Mouse (Mus musculus) T-helper 1 cell (primary cell): Measurements from ENCODE around the gene Slc22a4.
"Not testable (repeated sequence)": the region's sequence is repeated elsewhere in the genome, so short reads cannot be mapped to it uniquely, and the experiment has no call there.

Experiments
- in situ Hi-C: fragments of 300-600 bp; cut with MboI, MseI; formaldehyde crosslinking; loops from one replicate; pipeline ENCODE4 v1.15.1; 2025; ENCODE audit warnings: high pct_unique_total_duplicates

The Slc22a4 gene

DNA sequence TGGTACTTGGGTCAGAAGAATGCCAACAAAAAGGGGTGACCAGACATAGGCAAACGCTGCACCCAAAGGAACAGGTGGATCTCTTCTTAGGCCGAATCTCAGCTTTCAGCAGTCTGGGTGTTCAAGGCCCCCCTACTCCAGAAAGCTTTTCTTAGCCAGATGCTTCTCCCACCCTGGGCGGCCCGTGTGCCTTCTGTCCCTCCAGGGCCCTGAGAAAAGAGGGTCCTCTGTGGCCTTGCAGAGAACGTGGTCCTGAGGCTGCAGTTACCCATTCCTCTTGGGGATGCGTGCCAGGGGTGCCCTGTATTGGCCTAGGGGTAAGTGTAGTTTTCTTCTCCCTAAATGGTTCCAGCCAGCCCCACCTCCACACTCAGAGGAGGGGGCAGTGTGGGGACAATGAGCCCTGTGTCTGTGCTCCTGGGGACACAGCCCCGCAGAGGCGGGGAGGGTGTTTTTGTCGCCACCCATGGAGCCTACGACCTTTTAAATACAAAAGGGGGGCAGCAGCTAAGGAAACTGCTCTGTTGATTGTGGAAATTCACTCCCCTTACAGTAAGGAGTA lies 30.2 kb upstream of the Slc22a4 start:
- in situ Hi-C loops: loop anchor here (5.0 kb wide), 1 partner anchor 56 kb away; no protein-coding TSS in a partner anchor

DNA sequence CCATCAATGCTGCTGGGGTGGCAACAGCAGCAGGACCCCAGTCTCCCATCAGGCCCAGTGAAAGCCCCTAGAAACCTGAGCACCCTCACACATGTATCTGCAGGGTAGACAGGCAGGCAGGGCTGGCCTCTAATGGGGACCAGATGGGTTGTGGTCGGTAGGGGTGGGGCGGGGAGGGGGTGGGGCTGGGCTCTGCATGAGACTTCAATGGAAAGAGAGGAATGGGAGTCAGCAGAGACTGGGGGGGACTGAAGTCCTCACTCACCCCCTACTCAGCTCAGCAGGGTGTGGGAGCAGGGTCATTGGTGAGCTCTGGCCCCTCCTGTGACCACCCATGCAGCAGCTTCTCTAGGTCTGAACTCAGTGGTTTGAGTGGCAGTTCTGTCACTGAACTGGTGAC lies 29.5 kb upstream of the Slc22a4 start:
- in situ Hi-C loops: loop anchor here (5.0 kb wide), 1 partner anchor 55 kb away; no protein-coding TSS in a partner anchor

GRCm38 (mm10) chr11:54056132-54056531 lies 28.2 kb upstream of the Slc22a4 start:
- in situ Hi-C loops: loop anchor here (5.0 kb wide), 1 partner anchor 54 kb away; no protein-coding TSS in a partner anchor

GRCm38 (mm10) chr11:54054257-54054656 lies 26.4 kb upstream of the Slc22a4 start:
- in situ Hi-C loops: no loop called here

DNA sequence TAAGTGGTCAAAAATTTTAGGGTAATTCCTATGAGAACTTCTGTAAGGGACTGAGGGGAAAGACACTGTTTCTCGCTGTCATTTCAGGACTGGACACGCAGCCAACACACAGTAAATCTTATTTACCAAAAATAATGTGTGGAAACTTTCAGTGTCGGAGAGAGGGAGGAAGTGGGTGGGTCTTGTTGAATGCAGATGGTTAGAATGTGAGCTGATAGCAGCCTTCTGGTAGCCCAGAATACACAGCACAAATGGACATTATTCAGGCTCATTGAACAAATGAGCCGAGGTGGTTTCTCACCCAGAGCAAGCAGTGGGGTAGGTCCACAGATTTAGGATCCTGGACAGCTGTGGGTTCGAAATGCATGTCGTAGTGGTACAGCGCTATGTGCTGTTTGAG lies 25.2 kb upstream of the Slc22a4 start:
- in situ Hi-C loops: no loop called here

GRCm38 (mm10) chr11:54052128-54052527 lies 24.2 kb upstream of the Slc22a4 start:
- in situ Hi-C loops: no loop called here

DNA sequence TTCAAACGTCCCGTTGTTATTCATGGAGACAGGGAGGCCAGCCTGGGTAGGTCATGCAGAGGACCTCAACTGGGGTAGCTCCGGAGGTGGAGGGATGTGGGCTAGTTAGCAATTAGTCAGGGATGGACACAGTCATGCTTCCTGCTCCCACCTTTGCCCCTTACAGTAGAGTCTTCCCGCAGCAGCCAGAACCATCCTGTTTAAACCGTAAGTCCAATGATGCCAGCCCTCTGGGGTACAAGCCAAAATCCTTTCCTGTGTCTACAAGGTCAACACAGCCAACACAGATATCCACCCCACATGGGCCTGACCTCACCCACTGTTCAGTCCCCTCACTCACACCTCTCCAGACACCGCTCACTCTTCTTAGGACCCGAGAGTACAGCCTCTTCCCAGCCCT lies 23.3 kb upstream of the Slc22a4 start:
- in situ Hi-C loops: no loop called here

- in situ Hi-C loops: no loop called here
Observed at GRCm38 (mm10) chr11:54050205-54050604, 22.3 kb upstream of the Slc22a4 start.

DNA sequence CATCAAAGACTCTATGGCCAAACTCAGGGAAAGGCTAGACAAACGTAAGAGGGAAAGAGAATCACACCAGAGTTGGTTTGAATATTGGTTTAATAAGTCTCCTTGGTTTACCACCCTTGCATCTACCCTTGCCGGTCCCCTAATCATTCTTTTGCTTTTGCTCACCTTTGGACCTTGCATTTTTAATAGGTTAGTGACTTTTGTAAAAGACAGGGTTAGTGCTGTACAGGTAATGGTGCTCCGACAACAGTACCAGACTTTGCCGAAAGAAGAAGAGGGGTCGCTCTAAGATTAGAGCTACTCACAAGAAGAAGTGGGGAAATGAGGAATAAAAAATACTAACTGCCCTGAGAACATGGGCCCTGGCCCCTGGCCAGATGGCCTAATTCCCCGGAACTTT lies 12.8 kb upstream of the Slc22a4 start:
- in situ Hi-C loops: no loop called here

DNA sequence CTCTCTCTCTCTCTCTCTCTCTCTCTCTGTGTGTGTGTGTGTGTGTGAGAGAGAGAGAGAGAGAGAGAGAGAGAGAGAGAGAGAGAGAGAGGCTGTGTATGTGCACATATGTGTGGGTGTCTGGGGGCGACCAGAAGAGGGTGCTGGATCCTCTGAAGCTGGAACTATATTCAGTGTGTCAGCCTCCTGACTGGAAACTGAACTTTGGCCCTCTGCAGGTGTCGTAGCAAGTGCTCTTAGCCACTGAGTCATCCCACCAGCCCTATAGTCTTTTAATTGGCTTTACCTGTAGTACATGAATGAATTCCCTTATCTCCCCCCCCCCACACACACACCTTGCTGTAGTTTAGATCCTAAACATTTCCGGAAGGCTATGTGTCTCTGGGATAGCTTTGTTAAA lies 5.0 kb upstream of the Slc22a4 start:
- in situ Hi-C loops: not testable (repeated sequence)

GRCm38 (mm10) chr11:54028997-54029396 lies 1.1 kb upstream of the Slc22a4 start:
- in situ Hi-C loops: loop anchor here (5.0 kb wide), 1 partner anchor 472 kb away; no protein-coding TSS in a partner anchor

GRCm38 (mm10) chr11:54027131-54028043 lies 503 bp downstream of the Slc22a4 start:
- in situ Hi-C loops: loop anchor here (5.0 kb wide), 1 partner anchor 470 kb away; no protein-coding TSS in a partner anchor

- in situ Hi-C loops: loop anchor here (5.0 kb wide), 1 partner anchor 469 kb away; no protein-coding TSS in a partner anchor
Observed at GRCm38 (mm10) chr11:54026491-54027041, 1.3 kb downstream of the Slc22a4 start.

GRCm38 (mm10) chr11:54021396-54022093 lies 6.3 kb downstream of the Slc22a4 start:
- in situ Hi-C loops: no loop called here

DNA sequence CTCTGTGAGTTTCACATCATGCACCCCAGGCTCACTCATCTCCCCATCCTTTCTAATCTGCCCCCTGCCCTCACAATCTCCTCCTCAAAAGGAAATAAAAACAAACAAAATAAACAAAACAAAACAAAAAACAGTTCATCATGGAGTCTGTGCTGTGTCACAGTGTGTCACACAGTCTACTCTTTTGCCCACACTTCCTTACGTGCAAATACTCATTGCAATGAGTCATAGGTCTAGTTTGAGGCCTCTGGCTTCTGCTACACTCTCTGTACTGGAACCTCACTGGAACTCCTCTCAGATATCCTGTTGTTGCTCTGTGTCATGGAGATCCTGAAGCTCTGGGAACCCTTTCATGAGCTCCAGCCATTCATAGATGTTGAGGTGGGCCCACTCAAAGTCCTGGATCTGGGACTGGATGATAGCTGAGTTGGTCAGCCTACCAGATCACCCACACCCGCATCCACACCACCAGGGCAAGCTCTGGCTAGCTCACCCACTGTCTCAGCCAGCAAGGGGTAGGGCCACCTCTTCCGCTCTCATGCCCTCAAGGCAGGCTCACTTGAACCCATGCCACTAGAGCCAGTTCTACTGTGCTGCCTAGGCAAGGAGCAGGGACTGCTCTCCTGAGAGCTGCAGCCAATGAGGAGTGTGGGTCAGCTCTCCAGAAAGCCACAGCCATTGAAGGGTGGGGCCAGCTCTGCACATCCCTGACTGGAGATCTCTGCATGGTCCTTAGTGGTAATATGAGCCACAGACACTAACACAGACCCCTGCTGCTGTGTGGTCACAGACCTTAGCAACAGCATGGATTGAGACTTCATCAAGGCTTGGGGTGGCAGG lies 8.8 kb downstream of the Slc22a4 start:
- in situ Hi-C loops: no loop called here

DNA sequence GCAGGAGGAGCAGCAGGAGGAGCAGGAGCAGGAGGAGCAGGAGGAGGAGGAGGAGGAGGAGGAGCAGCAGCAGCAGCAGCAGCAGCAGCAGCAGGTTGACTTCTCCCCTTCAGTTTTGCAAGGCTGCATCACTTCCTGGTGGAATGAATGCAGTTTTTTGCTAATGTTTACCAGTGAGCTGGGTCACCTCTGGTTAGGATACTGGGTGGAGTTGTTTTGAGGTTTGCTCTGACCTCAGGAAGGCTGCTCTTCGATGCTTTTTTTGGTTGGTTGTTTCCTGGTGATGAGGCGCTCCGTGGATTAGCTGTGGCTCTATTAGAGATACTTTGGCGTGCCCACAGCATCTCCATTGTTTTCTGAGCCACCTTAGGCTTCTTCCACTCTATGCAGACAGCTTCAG lies 10.3 kb downstream of the Slc22a4 start:
- in situ Hi-C loops: no loop called here

DNA sequence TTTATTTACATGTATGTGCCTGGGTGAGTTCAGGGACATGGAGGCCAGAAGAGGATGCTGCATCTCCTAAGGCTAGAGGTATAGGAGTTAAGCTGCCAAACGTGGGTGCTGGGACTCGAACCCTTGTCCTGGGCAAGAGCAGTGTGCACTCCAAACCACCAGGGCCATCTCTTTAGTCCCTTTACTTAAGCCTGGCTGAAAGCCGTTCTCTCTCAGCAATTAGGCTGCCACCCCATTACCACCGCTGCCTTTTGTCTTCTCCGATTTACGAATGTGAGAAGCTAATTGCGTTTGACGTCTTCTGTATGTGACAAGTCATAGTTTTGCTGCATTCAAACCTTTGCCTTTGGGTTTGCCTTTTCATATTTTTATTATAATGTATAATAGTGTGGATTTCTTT lies 11.8 kb downstream of the Slc22a4 start:
- in situ Hi-C loops: no loop called here

- in situ Hi-C loops: no loop called here
Observed at GRCm38 (mm10) chr11:54012961-54013360, 14.9 kb downstream of the Slc22a4 start.

DNA sequence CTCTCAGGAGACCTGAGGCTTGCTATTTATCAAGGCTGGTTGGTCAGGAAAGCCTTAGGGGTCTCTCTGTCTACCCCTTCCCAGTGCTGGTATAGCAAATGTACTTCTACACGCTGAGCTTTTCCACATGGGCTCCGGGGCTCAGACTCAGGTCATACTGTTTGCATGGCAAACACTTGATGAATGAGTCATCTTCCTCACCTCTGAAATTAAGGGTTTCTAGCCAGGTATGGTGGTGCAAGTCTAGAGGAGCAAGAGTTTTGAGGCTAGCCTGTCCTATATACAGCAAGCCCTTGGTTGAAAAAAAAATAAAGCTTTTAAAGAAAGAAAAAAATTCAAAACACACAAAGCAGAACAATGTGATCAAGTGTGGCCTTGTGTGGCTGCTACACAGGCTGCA lies 16.6 kb downstream of the Slc22a4 start:
- in situ Hi-C loops: no loop called here

DNA sequence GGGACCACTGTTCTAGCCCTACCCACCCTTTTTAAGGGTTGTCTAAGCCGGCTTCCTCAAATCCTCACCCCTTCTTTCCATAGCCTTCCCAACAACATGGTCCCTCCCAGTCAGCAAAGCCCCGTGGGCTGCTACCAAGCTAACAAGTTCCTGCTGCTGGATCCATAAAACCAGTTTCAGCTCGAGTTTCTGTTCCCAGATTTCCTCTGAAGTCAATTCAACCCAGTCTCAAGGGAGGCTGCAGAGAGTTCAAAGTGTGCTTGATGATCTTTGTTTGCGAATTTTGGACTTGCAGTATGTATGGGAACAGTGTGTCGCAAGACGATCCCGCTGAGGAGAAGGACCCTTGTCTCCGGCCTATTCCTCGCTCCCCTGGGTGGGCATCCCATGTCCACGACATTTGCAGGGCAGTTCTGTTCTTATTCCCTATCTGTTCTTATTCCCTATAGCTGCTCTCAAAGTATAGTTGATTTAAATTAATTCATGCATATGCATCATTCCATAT lies 19.4 kb downstream of the Slc22a4 start:
- in situ Hi-C loops: no loop called here

DNA sequence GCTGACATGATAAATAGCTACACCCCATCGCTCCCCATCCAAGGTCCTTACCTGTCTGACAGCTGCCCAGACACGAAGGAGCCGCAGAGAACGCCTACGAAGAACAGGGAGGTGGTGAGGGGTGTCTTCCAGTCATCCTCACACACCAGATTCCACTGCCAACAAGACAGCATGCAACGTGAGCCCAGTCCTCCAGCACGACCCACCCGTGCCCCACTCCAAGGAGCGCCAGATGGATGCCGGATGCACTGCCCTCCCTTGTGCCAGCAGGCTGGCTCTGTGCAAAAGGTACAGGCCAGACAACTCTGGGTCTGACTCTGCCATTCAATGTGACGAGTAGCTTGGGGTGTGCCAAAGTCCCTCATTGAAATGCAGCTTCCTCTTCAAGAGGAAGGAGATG lies 20.2 kb downstream of the Slc22a4 start:
- in situ Hi-C loops: no loop called here
